Mouse (Mus musculus): ENCODE results near the gene Cyp4a32.

DNA sequence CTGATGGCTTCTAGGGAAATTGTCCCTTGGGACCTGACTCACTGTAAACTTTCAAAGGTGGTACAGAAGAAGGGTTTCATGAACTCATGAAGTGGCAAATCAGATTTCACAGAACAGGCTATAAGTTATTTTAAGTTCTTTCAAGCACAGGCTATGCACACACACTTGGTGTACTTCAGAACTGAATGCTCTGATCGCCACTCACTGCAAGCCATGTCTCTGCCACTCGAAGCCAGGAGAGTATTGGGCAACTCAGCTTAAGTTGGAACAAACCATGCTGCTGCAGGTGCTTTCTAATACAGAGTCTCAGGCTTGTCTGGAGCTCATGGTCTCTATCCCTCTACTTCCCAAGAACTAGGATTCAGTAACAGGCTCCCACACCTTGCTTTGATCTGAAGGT is 25.0 kb upstream of the Cyp4a32 start:
- TF ChIP-seq POLR2A (IDR thresholded peaks at IDR 0.05; ENCODE audit: insufficient read depth, low read depth, low read length) (no peak), CTCF (IDR thresholded peaks at IDR 0.05) (no peak)

All from heart, adult 2 months (tissue).